Mouse (Mus musculus) cerebellum, adult (tissue): ENCODE measurements at regions not wholly inside any gene's neighbourhood (a gene's known extent, or its start where the extent isn't known, plus 50 kb on each side); places are given as distances from the start of the nearest gene placed in this dataset.

ENCODE experiments used
- ATAC-seq: cut with Nextera tagmentation; 2 replicates; pipeline ENCODE4 v1.9.2; 2017; ENCODE audit warnings: mild to moderate bottlenecking, moderate library complexity, mixed read lengths; ENCODE audit not compliant: insufficient number of reproducible peaks, low FRiP score, low TSS enrichment

GRCm38 (mm10) chr3:15108239-15108934 lies 222.3 kb downstream of the Car2 start:
- ATAC-seq, result no peak

GRCm38 (mm10) chr3:15110037-15110748 lies 221.9 kb downstream of the Gm9733 start:
- ATAC-seq, result no peak

- ATAC-seq, result no peak
Observed at GRCm38 (mm10) chr3:15112177-15112838, 219.8 kb downstream of the Gm9733 start.

GRCm38 (mm10) chr3:15118634-15119356 lies 213.3 kb downstream of the Gm9733 start:
- no peak for ATAC-seq

- ATAC-seq, result no peak
Observed at GRCm38 (mm10) chr3:15126736-15127135, 205.4 kb downstream of the Gm9733 start.

GRCm38 (mm10) chr3:15128370-15128769 lies 203.7 kb downstream of the Gm9733 start:
- no peak for ATAC-seq

GRCm38 (mm10) chr3:15128960-15129359 lies 203.1 kb downstream of the Gm9733 start:
- no peak for ATAC-seq

GRCm38 (mm10) chr3:15129729-15130369 lies 202.3 kb downstream of the Gm9733 start:
- ATAC-seq, result no peak

- no peak for ATAC-seq
Observed at GRCm38 (mm10) chr3:15132136-15132535, 200.0 kb downstream of the Gm9733 start.

GRCm38 (mm10) chr3:15139550-15139949 lies 192.6 kb downstream of the Gm9733 start:
- ATAC-seq, result no peak

GRCm38 (mm10) chr3:15153710-15154109 lies 178.4 kb downstream of the Gm9733 start:
- ATAC-seq, result no peak

GRCm38 (mm10) chr3:15154153-15154552 lies 177.9 kb downstream of the Gm9733 start:
- ATAC-seq, result peak; percentile 96

GRCm38 (mm10) chr3:15156681-15157080 lies 175.4 kb downstream of the Gm9733 start:
- ATAC-seq, result no peak

- no peak for ATAC-seq
Observed at GRCm38 (mm10) chr3:15157842-15158241, 174.3 kb downstream of the Gm9733 start.

- ATAC-seq, result no peak
Observed at GRCm38 (mm10) chr3:15158926-15159325, 173.2 kb downstream of the Gm9733 start.

GRCm38 (mm10) chr3:15159965-15160714 lies 172.0 kb downstream of the Gm9733 start:
- ATAC-seq, result no peak

- no peak for ATAC-seq
Observed at GRCm38 (mm10) chr3:15175811-15176210, 156.3 kb downstream of the Gm9733 start.

- ATAC-seq, result no peak
Observed at GRCm38 (mm10) chr3:15179079-15179812, 152.9 kb downstream of the Gm9733 start.

- ATAC-seq, result no peak
Observed at GRCm38 (mm10) chr3:15181111-15181510, 151.0 kb downstream of the Gm9733 start.
